Mouse (Mus musculus) megakaryocyte-erythroid progenitor cell, adult 5 weeks (primary cell): ENCODE measurements around the gene Vmn2r65. TPM values are rescaled to one million over a fixed set of nuclear protein-coding genes. Genes with fewer than 3 reads are reported as not detected.

ENCODE experiments used
- polyA plus RNA-seq: library from polyadenylated mRNA; stranded (reverse); fragments of >175 nt; gene quantifications from 2 replicates; pipeline ENCODE4 v1.2.3, GENCODE M21; 2012

Vmn2r65 gene
- 0.01 TPM in 2 replicates for polyA plus RNA-seq

DNA sequence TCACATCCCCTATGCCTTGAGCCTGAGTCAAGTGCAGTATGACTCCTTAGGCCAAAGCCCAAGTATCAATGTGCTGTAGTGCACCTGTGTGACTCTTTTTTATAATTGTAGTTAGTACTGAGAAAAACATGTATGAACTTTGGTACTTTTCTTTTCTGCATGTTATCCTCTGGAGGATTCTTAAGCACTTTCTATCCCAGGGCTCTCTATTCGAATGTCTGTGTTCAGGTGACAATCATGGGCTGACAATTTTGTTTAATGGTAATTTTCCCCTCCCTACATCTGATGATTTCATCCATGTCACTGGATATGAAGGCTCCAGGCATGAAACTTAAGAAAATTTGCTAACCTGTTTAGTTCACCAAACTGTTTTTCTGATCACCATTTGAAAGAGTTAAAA, at the start of gene Vmn2r65:
Gene Vmn2r65 (minus strand): TSS at position 101 of the 400 bp plus-strand sequence.

DNA sequence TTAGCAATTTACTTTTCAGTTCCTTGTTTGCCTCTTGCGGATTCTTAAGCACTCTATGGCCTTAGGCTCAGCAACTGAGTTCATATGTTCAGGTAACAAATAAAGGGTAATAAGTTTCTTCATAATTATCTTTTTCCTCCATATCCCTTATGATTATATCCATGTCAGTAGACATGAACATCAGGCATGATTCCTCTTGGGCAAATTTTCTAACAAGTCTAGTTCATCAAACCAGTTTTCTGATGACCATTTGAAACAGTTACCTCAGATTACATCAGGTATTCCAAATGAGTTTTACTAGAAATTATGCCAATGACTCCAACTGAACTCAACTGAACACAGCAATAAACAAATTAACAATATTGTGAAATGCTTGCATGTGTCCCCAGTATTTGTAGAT, 48.3 kb upstream of the Vmn2r65 start, which contains the start of gene Vmn2r66:
Gene Vmn2r66 (minus strand): TSS at position 101 of the 400 bp plus-strand sequence.

Other genes with a start within 250 kb of the Vmn2r65 start
- gene Olfr291, start 110.6 kb downstream of the Vmn2r65 start, polyA plus RNA-seq, result not detected in 2 replicates
- gene Vmn2r66, start 48.2 kb upstream of the Vmn2r65 start, polyA plus RNA-seq, result not detected in 2 replicates
- not detected in 2 replicates for gene Vmn2r67, start 191.9 kb upstream of the Vmn2r65 start, polyA plus RNA-seq